Mouse (Mus musculus): ENCODE measurements around the gene Fam20b.
A peak's percentile ranks its signal among the peaks of the same experiment; 100 is the strongest.

Gene Fam20b

DNA sequence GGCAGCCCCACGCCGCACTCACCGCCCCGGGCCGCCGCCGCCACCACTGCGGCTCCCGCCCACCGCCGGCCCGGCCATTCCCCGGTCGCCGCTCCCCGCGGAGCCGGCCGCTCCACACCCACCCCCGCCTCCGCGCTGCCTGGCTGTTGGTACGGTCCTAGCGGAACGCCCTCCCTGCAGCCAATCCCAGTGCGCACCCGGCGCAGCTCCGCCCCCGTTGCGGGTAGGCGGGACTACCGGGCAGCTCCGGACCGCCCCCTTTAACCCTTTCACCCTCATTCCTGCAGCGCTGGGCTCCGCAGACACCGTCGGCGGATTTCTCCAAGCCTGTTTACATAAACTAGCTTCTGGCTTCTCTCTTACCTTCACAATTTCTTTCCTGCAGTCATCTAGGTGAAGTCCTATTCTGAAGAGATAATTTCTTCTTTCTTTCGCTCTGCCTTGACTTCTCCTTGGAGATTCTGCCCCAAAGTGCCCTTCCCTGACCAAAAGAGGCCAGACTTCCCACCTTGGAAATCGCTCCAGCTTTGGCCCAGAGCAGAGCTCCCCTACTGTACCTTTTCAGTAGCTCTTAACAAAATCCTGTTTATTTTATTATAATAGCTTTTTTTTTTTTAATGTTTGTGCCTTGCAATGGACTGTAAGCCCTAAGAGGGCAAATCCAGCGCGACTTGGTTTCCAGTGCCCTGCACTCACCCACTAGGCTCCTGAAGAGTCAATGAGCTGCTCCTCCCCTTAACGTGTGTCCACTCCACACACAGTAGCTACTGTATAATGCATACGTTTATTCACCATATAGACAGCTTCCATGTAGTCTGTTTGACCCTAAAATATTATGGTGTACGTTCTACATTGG is at the start of gene Fam20b:
Gene Fam20b (minus strand): TSS at position 137 of the 856 bp plus-strand sequence.
- peak; percentile 97 for DNase-seq

DNA sequence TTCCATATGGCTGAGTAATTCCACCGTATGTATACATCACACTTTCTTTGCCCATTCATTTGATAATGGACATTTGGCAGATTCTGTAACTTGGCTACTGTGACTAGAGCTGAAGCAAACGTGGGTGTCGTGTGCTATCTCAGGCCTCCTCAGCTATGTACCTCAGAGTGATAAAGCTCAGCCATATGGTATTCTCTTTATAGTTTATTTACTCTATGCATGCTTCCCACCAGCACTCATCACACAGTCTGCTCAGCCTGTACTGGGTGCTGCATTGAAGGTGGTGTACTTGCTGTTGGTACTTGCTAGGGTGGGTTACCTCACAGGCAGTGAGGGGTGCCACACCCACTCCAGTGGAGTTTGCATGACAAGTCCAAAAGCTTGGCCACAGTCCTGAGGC is 46.4 kb upstream of the Fam20b start:
- DNase-seq, result no peak

DNA sequence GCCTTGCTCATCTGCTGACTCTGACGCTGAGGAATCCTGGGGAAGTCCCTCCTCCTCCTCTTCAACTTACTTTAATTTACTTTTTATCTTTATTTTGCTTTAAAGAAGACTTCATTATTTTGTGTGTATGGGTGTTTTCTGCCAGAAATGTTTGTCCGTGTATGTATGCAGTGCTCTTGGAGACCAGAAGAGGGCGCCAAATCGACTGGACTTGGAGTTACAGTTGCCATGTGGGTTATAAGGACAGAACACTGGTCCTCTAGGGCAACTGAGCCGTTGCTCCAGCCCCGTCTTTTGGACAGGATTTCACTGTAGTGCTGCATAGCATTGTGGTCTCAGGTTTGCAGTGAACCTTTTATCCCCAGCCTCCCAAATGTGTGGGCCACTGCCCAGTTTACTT is 45.7 kb upstream of the Fam20b start:
- no peak for DNase-seq

DNA sequence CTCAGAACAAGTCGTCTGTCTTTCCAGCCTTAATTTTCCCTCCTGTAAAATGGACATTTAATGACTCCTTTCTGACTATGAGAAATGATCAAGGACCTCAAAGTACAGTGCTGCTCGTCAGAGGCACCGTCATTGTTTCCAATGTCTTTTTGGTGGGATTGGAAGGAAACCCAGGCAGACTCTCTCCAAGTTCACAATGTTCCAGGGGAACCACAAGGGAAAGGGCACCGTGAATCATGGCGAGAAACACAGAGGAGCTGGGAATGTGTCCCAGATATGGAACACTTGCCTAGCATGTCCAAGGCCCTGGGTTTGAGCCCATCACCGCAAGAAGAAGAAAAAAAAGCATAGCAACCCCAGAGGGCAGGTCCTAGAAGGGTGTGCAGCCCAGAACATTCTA is 44.4 kb upstream of the Fam20b start:
- DNase-seq, result no peak

DNA sequence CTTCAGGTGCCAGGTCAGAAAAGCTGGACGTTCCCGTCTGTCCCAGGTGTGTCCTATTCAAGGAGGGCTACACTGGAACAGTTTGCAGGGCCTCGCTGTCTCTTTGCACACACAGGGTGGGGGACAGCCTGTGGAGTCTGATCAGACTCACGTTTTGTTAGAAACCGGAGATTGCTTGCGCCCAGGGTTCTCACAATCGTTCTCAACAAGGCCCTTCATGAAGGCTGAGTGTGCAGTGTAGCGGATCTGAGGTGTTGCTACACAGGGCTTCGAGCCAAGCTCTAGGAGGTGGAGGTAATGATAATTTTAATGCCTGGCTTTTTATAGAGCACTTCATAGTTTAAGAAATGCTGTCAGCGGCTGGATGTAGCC is 42.5 kb upstream of the Fam20b start:
- DNase-seq, result peak; percentile 33

DNA sequence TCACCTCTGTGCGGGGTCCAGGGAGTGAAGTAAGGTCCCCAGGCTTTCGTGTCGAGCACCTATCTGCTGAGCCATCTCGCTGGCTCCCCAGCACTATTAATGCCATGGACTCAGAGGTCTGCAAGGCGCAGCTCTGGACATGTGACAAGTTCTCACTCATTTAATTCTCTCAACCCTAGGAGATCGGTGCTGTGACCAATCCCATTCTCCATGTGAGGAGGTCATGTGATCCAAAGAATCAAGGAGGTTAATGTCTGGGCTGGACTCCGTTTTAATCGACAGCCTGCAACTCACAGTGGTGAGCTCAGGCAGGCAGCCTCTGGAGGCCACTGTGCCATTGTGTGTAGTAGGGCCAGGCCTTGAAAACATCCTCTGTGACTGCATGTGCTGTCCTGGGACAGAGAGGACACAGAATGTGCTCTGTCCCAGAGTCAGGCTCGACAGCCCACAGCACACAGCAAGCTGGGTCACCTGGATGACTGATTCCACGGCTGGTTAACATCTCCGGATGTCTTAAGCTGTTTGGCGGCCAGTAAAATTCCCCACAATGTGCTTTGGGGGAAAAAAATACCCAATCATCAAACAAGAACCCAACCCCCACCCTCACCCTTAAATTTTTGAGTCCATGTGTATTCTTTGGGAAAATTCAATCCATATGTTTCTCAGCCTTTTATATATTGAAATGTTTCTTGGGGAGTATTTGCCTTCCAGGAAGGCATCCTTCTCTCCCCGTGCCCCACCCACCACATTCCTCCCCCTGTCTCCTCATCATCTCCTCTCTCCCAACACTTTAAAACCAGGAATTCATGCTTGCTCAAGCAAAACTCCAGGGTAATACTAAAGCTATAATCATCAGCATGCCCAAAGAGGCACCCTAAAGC is 41.9 kb upstream of the Fam20b start:
- DNase-seq, result no peak

DNA sequence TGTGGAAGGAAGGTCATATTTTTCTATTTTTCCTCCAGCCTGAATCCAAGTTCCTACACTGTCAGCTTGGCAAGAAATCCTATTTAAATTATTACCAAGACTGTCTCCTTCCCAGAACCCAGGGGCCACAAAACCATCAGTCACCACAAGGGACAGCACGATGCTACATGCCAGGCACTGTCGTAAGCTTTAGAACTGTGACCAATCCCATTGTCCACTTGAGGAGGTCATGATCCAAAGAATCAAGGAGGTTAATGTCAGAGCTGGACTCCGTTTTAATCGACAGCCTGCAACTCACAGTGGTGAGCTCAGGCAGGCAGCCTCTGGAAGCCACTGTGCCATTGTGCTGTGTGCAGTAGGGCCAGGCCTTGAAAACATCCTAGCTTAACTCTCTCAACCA is 39.4 kb upstream of the Fam20b start:
- no peak for DNase-seq

DNA sequence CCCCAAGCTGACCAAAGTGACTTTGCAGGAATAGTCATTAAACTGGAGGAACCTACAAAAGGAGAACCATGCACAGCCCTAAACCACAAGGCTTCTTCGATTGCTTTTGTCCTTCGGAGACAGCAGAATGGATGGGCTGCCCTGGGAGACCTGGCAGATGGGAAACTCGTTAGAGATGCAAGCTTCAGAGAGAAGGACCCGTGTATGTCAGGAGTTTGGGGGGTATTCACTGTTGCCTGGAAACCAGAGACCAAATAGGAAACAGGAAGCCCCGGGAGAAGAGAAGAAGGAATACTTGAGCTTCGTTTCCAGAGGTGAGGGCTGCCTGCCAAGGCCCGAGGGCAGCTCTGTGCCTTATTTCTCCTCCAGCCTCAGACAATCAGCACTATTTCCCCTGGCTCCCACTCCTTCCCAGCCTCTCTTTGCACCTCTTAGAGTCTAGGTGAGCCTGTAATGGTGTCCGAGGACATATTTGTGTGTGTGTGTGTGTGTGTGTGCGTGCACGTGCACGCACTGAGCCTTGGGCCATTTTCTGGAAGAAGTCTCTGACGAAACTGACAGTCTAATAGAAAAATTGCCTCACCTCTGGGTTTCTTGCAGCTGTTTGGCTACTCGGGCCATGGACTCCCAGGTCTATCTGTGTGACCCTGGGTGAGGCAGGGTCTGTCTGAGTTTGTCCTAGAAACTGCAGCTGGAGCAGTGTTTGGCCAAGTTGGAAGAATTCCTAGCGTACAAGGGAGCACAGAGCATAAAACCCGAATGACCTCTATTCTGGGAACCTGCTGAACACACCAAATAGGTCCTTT is 35.9 kb upstream of the Fam20b start:
- no peak for DNase-seq

DNA sequence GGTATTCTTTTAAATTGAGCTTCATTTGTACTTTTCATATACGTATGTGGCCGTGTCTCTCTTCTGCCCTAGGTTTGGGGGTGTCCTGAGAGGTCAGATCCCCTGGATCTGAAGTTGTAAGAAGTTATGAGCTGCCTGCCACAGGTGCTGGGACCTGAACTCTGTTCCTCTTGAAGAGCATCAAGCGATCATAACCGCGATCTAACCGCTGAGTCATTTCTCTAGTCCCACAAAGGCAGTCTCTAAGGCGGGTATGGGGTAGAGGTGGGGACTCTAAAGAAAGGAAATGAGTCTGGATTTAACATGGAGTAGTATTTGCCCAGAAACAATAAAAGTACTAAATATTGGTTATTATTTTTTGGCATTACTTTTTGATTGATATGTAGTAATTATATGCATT is 34.1 kb upstream of the Fam20b start:
- DNase-seq, result no peak

DNA sequence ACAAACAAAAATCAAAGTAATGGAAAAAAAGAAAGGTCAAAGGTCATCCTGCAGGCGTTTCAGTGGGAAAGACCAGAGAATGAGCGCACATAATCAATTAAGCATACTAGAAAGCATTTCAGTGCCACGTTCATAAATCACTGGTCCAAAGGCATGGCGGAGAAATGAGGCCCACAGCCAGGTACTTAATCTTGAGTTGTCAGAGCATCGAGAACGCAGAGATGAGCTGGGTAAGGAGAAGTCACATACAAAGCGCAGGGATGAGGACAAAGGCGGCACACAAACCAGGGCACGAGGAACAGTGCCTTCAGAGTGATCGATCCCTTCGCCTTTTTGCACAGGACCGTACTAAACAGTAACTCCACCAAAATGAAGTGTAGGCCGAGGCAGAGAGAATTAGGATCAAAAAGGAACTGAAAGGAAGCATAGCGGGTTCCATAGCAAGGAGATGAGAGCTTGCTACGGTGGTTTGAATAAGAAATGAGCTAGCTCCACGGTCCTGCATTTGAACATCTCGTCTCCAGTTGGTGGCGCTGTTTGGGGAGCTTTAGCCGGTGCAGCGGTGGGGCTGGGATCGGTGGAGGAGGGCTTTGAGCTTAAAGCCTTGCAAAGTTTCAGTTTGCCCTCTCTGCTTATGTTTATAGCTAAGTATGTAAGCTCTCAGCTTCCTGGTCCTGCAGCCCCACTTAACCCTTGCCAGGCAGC is 33.3 kb upstream of the Fam20b start:
- peak; percentile 67 for DNase-seq

DNA sequence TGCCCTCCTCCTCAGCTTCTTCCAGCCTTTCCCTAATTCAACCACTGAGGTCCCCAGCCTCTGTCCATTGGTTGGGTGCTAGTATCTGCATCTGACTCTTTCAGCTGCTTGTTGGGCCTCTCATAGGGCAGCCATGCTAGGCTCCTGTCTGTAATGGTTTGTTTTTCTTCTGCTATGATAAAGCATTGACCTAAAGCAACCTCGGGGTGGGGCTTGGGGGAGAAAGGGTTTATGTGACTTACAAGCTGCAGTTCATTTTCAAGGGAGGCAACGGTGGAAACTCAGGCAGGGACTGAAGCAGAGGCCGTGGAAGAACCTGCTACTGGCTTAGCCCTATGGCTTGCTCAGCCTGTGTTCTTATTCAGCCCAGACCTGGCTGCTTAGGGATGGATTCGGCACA is 31.4 kb upstream of the Fam20b start:
- DNase-seq, result no peak

DNA sequence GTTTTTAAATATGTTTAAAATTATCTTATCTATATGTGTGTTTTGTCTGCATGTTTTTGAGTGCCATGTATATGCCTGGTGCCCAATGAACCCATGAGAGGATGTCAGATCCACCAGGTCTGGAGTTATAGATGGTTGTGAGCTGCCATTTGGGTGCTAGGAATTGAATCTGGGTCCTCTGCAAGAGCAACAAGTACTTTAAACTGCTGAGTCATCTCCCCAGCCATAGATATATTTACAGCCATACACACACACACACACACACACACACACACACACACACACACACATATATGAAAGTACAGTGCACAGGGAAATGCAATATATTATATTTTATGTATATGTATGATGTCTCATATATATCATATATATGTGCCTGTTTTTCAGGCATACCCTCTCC is 30.2 kb upstream of the Fam20b start:
- DNase-seq, result no peak

DNA sequence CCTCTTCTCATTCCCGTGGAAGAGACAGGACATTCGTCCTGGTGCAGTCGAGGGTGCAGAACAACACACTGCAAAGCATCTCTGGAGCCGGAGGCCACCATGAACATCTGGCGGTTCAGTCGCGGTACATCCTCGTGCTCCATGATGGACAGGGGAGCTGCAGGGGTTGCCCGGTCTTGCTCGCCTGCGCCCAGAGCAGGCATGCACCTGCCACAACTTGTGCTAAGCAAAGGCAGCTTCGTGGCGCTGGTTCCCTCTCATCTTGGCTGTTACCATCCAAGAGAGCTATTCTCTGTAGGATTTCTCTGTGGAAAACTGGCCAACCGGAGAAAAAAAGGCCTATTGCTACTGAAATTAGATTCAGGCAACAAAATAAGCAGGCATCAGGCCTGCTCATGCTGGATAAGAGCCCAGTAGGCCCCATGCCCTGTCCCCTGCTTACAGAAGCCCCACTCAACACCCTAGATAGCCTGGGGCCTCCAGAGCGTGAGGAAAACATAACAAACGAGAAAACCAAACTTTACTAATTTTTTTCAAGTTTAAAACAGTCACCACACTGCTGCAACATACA is 29.6 kb upstream of the Fam20b start:
- DNase-seq, result no peak

DNA sequence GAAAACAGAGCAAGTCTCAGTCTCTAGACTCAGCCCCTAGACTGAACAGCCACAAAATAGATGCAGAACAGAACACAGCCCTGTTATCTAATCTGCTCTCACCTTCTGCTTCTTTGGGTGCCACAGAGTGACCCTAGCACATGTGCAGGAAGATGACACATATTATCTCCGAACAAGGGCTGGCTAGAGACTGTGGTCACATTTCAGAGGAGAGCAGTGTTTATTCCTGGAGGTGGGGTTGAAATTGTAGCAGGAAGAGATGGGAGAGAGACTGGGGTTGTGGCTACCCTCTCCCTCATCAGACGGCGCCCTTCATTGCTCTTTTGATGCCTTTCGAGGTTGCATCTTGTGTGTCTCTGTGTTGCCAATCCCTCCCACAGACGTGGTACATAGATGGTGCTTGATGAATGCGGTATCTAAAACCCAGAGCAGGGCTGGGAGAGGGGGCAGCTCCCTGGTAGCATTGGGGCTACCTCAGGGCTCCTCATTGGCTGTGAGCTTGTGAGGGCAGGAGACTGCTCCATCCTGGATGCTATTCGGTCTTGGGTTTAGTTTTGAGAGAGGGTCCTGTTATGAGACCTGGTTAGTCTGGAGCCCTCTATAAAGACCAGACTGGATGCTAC is 26.4 kb upstream of the Fam20b start:
- DNase-seq, result no peak

DNA sequence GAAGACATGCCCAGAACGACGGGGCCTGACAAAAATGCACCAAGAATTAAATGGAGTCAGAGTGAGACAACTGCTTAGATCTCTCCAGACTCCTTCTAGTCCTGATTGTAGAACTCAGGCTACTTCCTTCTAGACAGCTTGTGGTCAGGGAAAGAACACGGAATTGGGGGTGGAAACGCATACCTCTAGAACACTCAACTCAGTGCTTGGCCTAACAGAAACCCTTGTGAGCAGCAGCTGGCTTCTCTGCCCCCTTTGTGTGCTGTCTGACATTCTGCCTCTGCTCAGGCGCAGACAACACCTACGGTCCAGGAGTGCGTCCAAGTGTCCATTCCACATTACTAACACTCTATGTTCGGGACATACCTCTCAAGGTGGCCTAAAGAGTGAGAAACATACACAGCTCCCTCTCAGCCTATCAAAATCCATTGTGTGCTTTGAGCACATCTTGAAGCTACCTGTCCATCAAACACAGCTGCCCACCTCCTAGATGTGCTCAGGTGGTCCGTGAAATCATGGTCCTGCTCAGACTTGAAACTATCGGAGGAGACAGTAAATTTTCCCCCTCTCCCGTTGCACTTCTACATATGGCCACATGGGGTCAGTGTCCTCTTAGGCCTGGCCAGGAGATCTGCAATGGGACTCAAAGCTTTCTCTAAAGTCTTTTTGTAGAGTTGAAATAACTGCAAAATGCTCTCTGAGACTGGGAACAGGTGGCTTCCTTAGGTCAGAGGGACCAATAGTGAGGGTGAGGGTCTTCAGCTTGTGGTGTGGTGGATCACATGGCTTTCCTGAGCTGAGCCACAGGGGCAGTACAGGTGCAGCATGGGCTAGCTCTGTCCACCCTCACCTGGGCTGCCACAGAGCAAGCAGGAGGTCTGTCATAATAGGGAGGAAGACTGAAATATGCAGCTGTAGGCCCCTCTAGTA is 22.9 kb upstream of the Fam20b start:
- peak; percentile 68 for DNase-seq

DNA sequence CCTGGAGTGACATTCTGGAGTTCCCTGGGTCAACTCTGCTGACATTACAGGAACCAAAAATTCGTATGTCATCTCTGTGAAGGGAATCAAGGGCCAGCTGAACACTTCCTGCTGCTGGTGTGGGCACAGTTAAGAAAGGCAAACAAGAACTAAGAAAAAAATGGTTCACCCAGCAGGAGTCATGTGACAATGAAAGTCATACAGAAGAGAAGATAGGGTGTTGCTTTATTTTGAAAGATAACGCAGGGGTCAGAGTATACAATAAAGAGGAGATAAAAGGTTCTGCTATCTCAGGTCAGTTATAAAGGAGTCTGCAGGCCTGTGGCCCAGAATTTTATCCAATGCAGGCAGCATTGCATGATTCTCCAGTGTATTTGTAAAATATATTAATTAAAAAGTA is 16.9 kb upstream of the Fam20b start:
- no peak for DNase-seq

DNA sequence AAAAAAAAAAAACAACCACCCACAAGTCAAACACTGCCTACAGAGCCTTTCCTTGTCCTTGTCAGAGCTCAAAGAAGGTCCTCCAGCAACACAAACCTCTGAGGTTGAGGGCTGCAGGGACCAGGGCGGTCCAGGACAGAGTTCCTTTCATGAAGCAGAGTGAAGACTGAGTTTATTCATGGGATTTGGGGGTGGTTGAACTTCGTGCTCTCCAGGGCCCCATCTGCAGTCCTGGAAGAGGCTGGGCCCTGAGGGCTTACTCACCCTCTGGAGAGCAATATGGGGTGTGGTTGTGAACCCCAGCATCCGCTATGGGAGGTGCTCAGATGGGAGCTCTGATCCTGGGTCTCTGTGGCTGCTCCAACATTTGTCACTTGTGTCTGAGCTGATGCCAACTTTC is 15.1 kb upstream of the Fam20b start:
- DNase-seq, result no peak

DNA sequence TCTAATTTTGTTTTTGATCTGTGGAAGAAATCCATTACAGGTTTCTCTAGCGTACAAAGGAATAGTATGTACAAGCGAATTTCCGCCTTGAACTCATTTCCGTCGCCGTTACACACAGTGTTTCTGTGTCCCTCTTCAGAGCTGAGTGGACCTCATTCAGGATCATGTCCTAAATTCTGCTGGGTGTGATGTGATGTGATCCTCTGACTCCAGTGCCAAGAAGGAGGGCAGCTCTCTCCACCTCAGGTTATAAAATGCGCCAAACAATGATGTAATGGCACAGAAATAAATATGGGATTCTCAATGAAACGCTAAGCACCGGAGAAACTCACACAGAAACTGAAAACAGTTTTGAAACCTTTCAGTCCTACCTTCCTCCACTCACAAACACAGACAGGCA is 14.7 kb upstream of the Fam20b start:
- DNase-seq, result no peak

DNA sequence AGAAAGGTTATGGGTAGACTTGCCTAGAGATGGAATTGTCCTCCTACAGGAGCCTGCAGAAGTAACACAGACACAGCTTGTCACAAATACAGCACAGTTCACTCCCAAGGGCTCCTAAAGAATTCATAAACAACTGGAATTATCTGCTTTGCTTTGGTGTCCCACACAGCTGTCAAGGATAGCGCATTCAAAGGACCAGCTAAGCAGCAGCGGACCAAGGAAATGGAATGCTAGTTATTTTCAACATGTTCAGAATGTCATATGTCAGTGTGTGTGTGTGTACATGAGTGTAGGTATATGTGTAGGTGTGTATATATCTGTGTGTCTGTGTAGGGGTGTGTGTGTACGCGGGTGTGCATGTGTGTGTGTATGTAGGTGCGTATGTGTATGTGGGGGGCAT is 14.1 kb upstream of the Fam20b start:
- DNase-seq, result no peak

DNA sequence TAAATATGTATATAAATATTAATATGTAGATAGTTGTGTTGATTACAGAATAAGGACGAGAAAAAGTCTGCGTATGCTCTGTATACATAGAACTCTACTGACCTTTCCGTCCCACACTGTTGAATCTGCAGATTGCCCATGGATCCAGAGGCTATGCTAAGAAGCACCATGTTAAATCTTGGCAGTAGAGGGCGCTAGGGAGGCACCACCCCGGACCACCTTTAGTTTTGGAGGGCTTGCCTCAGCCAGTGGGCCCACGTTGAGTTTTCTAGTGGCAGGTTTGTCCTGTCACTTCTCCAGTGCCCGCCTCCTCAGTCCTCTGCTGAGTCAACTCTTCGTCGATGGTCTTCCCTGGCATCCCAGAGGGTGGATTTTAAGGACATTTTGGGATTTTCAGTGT is 11.9 kb upstream of the Fam20b start:
- peak; percentile 24 for DNase-seq
